ENCODE assay signal across 8 mouse cellular contexts in genomic region chr6:70824987-70825337, GRCm38 (mm10). TPM values are rescaled to one million over a fixed set of nuclear protein-coding genes. Genes with fewer than 3 reads are reported as not detected.
DNase-seq lines count a peak whose midpoint lies in the region; ATAC-seq and TF ChIP-seq lines count a peak whose summit lies in the region.

No protein-coding gene starts in this region.

- H3K4me3 ChIP-seq in layer of hippocampus, adult 2 months, result peak overlapping the region; percentile 67
- H3K4me3 ChIP-seq in embryonic facial prominence, embryonic 13.5 days, result peak overlapping the region; percentile 45
- H3K4me3 ChIP-seq in limb, embryonic 13.5 days, result peak overlapping the region; percentile 47
- H3K4me3 ChIP-seq in neural tube, embryonic 15.5 days (replicated peaks), result peak overlapping the region; percentile 52

- H3K27me3 ChIP-seq in embryonic facial prominence, embryonic 13.5 days, result no peaks in the 10 kb centered on the region
- H3K27me3 ChIP-seq in limb, embryonic 13.5 days, result no peaks in the 10 kb centered on the region
- no peaks in the 10 kb centered on the region for H3K27me3 ChIP-seq in neural tube, embryonic 15.5 days (replicated peaks)

- WGBS in embryonic facial prominence, embryonic 13.5 days, result 40% methylated on average over 4 of the region's 4 CpGs
- WGBS in limb, embryonic 13.5 days, result 40% methylated on average over 4 of the region's 4 CpGs
- WGBS in neural tube, embryonic 15.5 days, result 56% methylated on average over 4 of the region's 4 CpGs

- peak overlapping the region; percentile 62; the same call in 1 of the 2 replicates for H3K9ac ChIP-seq in embryonic facial prominence, embryonic 13.5 days
- no peak overlapping the region for H3K9ac ChIP-seq in limb, embryonic 13.5 days
- peak overlapping the region; percentile 53; the same call in 1 of the 2 replicates for H3K9ac ChIP-seq in neural tube, embryonic 15.5 days (replicated peaks)

- no peak for TF ChIP-seq CTCF in layer of hippocampus, adult 2 months (conservative IDR thresholded peaks at IDR 0.05)

- H3K4me2 ChIP-seq in embryonic facial prominence, embryonic 13.5 days, result peak overlapping the region; percentile 83
- peak overlapping the region; percentile 81 for H3K4me2 ChIP-seq in limb, embryonic 13.5 days (replicated peaks)
- H3K4me2 ChIP-seq in neural tube, embryonic 15.5 days, result peak overlapping the region; percentile 86

- H3K36me3 ChIP-seq in embryonic facial prominence, embryonic 13.5 days, result no peaks in the 10 kb centered on the region
- no peaks in the 10 kb centered on the region for H3K36me3 ChIP-seq in limb, embryonic 13.5 days
- H3K36me3 ChIP-seq in neural tube, embryonic 15.5 days, result no peaks in the 10 kb centered on the region

- H3K4me1 ChIP-seq in embryonic facial prominence, embryonic 13.5 days, result peaks cover 11% of the 10 kb centered on the region
- peaks cover 9% of the 10 kb centered on the region for H3K4me1 ChIP-seq in limb, embryonic 13.5 days
- H3K4me1 ChIP-seq in neural tube, embryonic 15.5 days, result peaks cover 6% of the 10 kb centered on the region

- ATAC-seq in embryonic facial prominence, embryonic 13.5 days (ENCODE audit: insufficient number of reproducible peaks, insufficient read depth, low FRiP score, low TSS enrichment, low read depth), result no peak
- no peak for ATAC-seq in limb, embryonic 13.5 days (ENCODE audit: low FRiP score, low read depth)
- no peak; the same call in 1 of the 2 replicates for ATAC-seq in neural tube, embryonic 15.5 days (ENCODE audit: low FRiP score)

- H3K9me3 ChIP-seq in embryonic facial prominence, embryonic 13.5 days, result no peaks in the 10 kb centered on the region
- 0 out of 2 replicates have a peak, but pooled peaks cover 3% of the 10 kb centered on the region for H3K9me3 ChIP-seq in limb, embryonic 13.5 days
- no peaks in the 10 kb centered on the region for H3K9me3 ChIP-seq in neural tube, embryonic 15.5 days (replicated peaks)

- peak overlapping the region; percentile 81 for H3K27ac ChIP-seq in layer of hippocampus, adult 2 months
- H3K27ac ChIP-seq in embryonic facial prominence, embryonic 13.5 days, result no peak overlapping the region
- H3K27ac ChIP-seq in limb, embryonic 13.5 days, result no peak overlapping the region
- H3K27ac ChIP-seq in neural tube, embryonic 15.5 days (replicated peaks), result peak overlapping the region; percentile 71

- no peak for DNase-seq in layer of hippocampus, adult 2 months (ENCODE audit: low spot score in 2 of 2)
- no peak for DNase-seq in layer of hippocampus, postnatal 25 days (ENCODE audit: extremely low spot score in 1 of 2, low spot score in 1 of 2)
- no peak for DNase-seq in layer of hippocampus, adult 9-11 months
- no peak for DNase-seq in urinary bladder, adult 2 months (ENCODE audit: low spot score)
- no peak for DNase-seq in urinary bladder, postnatal 10 days (ENCODE audit: low spot score)

RNA-seq across cellular contexts. Expression of gene Eif2ak3, which starts 19.4 kb away (rescaled TPM):
- 10 to 100 TPM; 19.5 to 21.8 TPM for total RNA-seq in layer of hippocampus, adult 2 months (2021)
- total RNA-seq in layer of hippocampus, postnatal 25 days (2021), result 10 to 100 TPM; 21.6 to 22.3 TPM
- polyA plus RNA-seq in embryonic facial prominence, embryonic 13.5 days (2015; fragmentation: Nextera tagmentation; extraction: Ambion mirVana), result 10.2 and 12.2 TPM in 2 replicates
- 11.8 and 12.8 TPM in 2 replicates for polyA plus RNA-seq in limb, embryonic 13.5 days (2015; fragmentation: Nextera tagmentation; extraction: Ambion mirVana)
- polyA plus RNA-seq in neural tube, embryonic 15.5 days (2015; fragmentation: Nextera tagmentation; extraction: Ambion mirVana), result 11.6 and 13.3 TPM in 2 replicates
- polyA plus RNA-seq in urinary bladder, adult 2 months (2012; rRNA removed), result 15.6 and 16.3 TPM in 2 replicates

RNA-seq across cellular contexts. Expression of gene Rpia, which starts 32.9 kb away (rescaled TPM):
- total RNA-seq in layer of hippocampus, adult 2 months (2021), result 10 to 100 TPM; 11.2 to 12.5 TPM
- 10 to 100 TPM in 1 of 2 experiments, 1 to 10 TPM in 1; 9.9 to 11.6 TPM for total RNA-seq in layer of hippocampus, postnatal 25 days (2021)
- 3.6 and 4.3 TPM in 2 replicates for polyA plus RNA-seq in embryonic facial prominence, embryonic 13.5 days (2015; fragmentation: Nextera tagmentation; extraction: Ambion mirVana)
- 2.2 and 2.5 TPM in 2 replicates for polyA plus RNA-seq in limb, embryonic 13.5 days (2015; fragmentation: Nextera tagmentation; extraction: Ambion mirVana)
- polyA plus RNA-seq in neural tube, embryonic 15.5 days (2015; fragmentation: Nextera tagmentation; extraction: Ambion mirVana), result 3.2 and 3.4 TPM in 2 replicates
- polyA plus RNA-seq in urinary bladder, adult 2 months (2012; rRNA removed), result 24.8 and 27.8 TPM in 2 replicates

Comparison
In these comparisons a context has a peak if more than half of its experiments do, and no peak if none do; other contexts are left out.
1. H3K27ac ChIP-seq: peak in layer of hippocampus, adult 2 months (single experiment) and neural tube, embryonic 15.5 days (single experiment); none in embryonic facial prominence, embryonic 13.5 days (single experiment) and limb, embryonic 13.5 days (single experiment).
2. Peak in every context shown above with its lines, with median percentiles within 50 percentile points of each other: H3K4me3 ChIP-seq and H3K4me2 ChIP-seq.